Mouse (Mus musculus) limb, embryonic 13.5 days (tissue): ENCODE results near the gene Lrrc71. TPM values are rescaled to one million over a fixed set of nuclear protein-coding genes. Genes with fewer than 3 reads are reported as not detected.

Source experiments
- ATAC-seq: fragments of 200-750 bp; cut with Nextera tagmentation; 2 replicates; pipeline ENCODE4 v1.8.0; 2017; ENCODE audit warnings: low read depth, moderate number of reproducible peaks, moderate TSS enrichment; ENCODE audit not compliant: low FRiP score
- H3K27ac ChIP-seq: fragments of 300-500 bp; sonication (generic); 2 replicates; pipeline ENCODE4 v1.5.1; 2015; ENCODE audit warnings: inconsistent platforms, mild to moderate bottlenecking, moderate library complexity
- H3K27me3 ChIP-seq: fragments of 300-500 bp; sonication (generic); 2 replicates; pipeline ENCODE4 v1.6.1; 2015; ENCODE audit warnings: mild to moderate bottlenecking, inconsistent platforms
- H3K36me3 ChIP-seq: fragments of 300-500 bp; sonication (generic); 2 replicates; pipeline ENCODE4 v1.6.1; 2015; ENCODE audit warnings: inconsistent platforms, mild to moderate bottlenecking, moderate library complexity
- H3K4me1 ChIP-seq: fragments of 300-500 bp; sonication (generic); 2 replicates; pipeline ENCODE4 v1.6.1; 2015; ENCODE audit warnings: inconsistent platforms
- H3K4me2 ChIP-seq: fragments of 300-500 bp; sonication (generic); replicated peaks from 2 replicates; pipeline ENCODE4 v1.6.1; 2015; ENCODE audit warnings: inconsistent platforms, mild to moderate bottlenecking, moderate library complexity
- H3K4me3 ChIP-seq: fragments of 300-500 bp; sonication (generic); 2 replicates; pipeline ENCODE4 v1.5.1; 2015; ENCODE audit warnings: moderate library complexity, mild to moderate bottlenecking, inconsistent platforms
- H3K9ac ChIP-seq: fragments of 300-500 bp; sonication (generic); 2 replicates; pipeline ENCODE4 v1.6.1; 2015; ENCODE audit warnings: mild to moderate bottlenecking, inconsistent platforms
- H3K9me3 ChIP-seq: fragments of 300-500 bp; sonication (generic); 2 replicates; pipeline ENCODE4 v1.6.1; 2016; ENCODE audit warnings: inconsistent platforms
- WGBS: fragments of 180-500 bp; shearing (Covaris S2); methylation state at CpG from one replicate; pipeline ENCODE4 v1.1.7; 2015; 5-methylcytosine and 5-hydroxymethylcytosine counted together
- polyA plus RNA-seq: library from polyadenylated mRNA; unstranded; fragments of >200 nt; fragmentation: Nextera tagmentation; extraction: Ambion mirVana; gene quantifications from 2 replicates; pipeline ENCODE4 v1.2.1, GENCODE M21; 2015

The Lrrc71 gene
- polyA plus RNA-seq, 1 experiment from 2014 or later, result 0.61 TPM

DNA sequence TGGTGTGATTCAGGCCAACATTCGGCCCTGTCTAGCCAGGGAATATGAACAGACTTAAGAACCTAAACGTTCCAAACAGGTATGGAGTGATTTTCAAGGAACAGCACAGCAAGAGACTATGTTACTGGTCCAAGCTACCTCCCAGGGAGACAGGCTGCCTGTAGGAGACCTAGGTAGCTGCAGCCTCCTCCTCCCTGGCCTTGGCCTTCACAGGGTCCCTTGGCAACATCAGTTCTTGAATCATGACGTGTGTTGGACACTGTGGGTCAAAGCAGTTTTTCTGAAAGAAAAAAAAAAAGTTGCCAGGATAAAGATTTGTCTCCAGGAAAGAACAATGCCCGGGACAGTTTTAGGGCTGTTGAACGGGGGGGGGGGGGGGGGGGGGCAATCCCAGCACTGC is 9.5 kb downstream of the Lrrc71 start:
- WGBS, result 81% methylated on average over 5 of the region's 5 CpGs
- peaks cover 60% of the 10 kb centered on the region for H3K36me3 ChIP-seq
- H3K9me3 ChIP-seq, result no peaks in the 10 kb centered on the region
- no peak overlapping the region for H3K4me2 ChIP-seq
- H3K4me1 ChIP-seq, result no peaks in the 10 kb centered on the region
- no peak for ATAC-seq
- no peak overlapping the region for H3K9ac ChIP-seq
- H3K27ac ChIP-seq, result no peak overlapping the region
- H3K4me3 ChIP-seq, result no peak overlapping the region
- H3K27me3 ChIP-seq, result no peaks in the 10 kb centered on the region

- H3K27me3 ChIP-seq, result no peaks in the 10 kb centered on the region
- H3K27ac ChIP-seq, result no peak overlapping the region
- 73% methylated on average over 9 of the region's 9 CpGs for WGBS
- no peak overlapping the region for H3K4me2 ChIP-seq
- peaks cover 95% of the 10 kb centered on the region for H3K36me3 ChIP-seq
- no peaks in the 10 kb centered on the region for H3K4me1 ChIP-seq
- no peak overlapping the region for H3K9ac ChIP-seq
- H3K4me3 ChIP-seq, result no peak overlapping the region
- no peak for ATAC-seq
- H3K9me3 ChIP-seq, result no peaks in the 10 kb centered on the region
Observed at GRCm38 (mm10) chr3:87735335-87735734, 13.1 kb downstream of the Lrrc71 start.

DNA sequence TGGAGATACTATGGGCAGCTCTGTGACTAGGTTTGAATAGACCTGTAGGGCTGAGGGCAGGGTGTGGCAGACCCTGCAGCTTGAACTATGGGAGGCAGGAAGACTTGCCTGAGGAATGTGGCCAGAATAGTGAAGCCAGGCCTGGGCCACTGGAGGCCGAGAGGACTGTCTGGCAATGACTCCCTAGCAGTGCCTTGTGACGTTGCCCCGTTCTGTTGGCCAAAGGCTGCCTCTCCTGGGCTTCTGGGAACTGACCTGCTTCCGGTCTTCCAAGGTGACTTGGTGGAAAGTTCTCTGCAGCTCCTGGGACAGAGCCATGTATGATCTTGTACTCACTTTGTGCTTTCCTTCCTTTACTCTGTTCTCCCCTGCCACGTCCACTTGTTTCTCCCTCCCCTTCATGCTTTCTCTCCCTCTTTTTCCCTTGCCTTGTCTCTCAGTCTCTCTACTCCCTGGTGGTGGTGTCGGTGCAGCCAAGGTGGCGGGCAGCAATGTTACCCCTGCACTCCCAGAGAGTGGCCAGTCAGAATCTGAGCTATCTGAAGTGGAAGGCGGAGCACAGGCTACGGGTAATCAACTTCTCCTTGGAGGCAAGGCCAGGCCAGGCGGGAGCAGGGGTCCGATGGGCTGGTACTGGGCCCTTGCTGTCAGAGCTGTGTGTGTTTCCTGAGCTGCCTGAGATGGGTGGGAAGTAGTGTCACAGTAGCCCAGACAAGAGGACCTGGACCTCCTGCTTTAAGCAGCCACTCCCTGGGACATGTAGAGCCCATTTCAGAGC is 14.3 kb downstream of the Lrrc71 start:
- H3K27ac ChIP-seq, result no peak overlapping the region
- no peaks in the 10 kb centered on the region for H3K27me3 ChIP-seq
- no peak overlapping the region for H3K4me3 ChIP-seq
- WGBS, result 84% methylated on average over 11 of the region's 11 CpGs
- peaks cover 98% of the 10 kb centered on the region for H3K36me3 ChIP-seq
- no peaks in the 10 kb centered on the region for H3K9me3 ChIP-seq
- no peak overlapping the region for H3K9ac ChIP-seq
- no peak overlapping the region for H3K4me2 ChIP-seq
- H3K4me1 ChIP-seq, result no peaks in the 10 kb centered on the region
- no peak for ATAC-seq

DNA sequence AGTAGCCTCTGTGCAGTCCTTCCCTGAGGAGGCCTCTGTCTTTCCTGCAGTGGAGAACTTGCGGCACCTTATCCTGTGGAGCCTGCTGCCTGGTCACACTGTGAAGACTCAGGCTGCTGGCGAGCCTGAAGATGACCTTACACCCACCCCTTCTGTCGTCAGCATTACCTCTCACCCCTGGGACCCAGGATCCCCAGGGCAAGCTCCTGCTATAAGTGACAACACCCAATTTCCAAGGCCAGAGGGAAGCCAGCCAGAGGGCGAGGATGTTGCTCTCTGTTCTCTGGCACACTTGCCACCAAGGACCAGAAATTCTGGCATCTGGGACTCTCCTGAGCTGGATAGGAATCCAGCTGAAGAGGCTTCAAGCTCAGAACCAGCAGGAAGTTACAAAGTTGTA is 15.3 kb downstream of the Lrrc71 start:
- Histone ChIP-seq H3K36me3 (peaks cover 98% of the 10 kb centered on the region), H3K4me1 (no peaks in the 10 kb centered on the region), H3K9me3 (no peaks in the 10 kb centered on the region), H3K9ac (no peak overlapping the region), H3K27me3 (no peaks in the 10 kb centered on the region), H3K27ac (no peak overlapping the region), H3K4me3 (no peak overlapping the region), H3K4me2 (no peak overlapping the region)
- no peak for ATAC-seq
- 75% methylated on average over 4 of the region's 4 CpGs for WGBS

- 90% methylated on average over 6 of the region's 6 CpGs for WGBS
- no peak for ATAC-seq
- no peaks in the 10 kb centered on the region for H3K9me3 ChIP-seq
- H3K36me3 ChIP-seq, result peaks cover 96% of the 10 kb centered on the region
- H3K4me1 ChIP-seq, result no peaks in the 10 kb centered on the region
- H3K27ac ChIP-seq, result no peak overlapping the region
- H3K27me3 ChIP-seq, result no peaks in the 10 kb centered on the region
- no peak overlapping the region for H3K4me2 ChIP-seq
- no peak overlapping the region for H3K4me3 ChIP-seq
- H3K9ac ChIP-seq, result no peak overlapping the region
Observed at GRCm38 (mm10) chr3:87728696-87729095, 19.7 kb downstream of the Lrrc71 start.

GRCm38 (mm10) chr3:87726191-87726590 is 22.2 kb downstream of the Lrrc71 start:
- 95% methylated on average over 7 of the region's 7 CpGs for WGBS
- Histone ChIP-seq H3K9ac (no peak overlapping the region), H3K9me3 (no peaks in the 10 kb centered on the region), H3K4me2 (no peak overlapping the region), H3K27ac (no peak overlapping the region), H3K27me3 (no peaks in the 10 kb centered on the region), H3K4me1 (no peaks in the 10 kb centered on the region), H3K36me3 (peaks cover 95% of the 10 kb centered on the region), H3K4me3 (no peak overlapping the region)
- no peak for ATAC-seq

DNA sequence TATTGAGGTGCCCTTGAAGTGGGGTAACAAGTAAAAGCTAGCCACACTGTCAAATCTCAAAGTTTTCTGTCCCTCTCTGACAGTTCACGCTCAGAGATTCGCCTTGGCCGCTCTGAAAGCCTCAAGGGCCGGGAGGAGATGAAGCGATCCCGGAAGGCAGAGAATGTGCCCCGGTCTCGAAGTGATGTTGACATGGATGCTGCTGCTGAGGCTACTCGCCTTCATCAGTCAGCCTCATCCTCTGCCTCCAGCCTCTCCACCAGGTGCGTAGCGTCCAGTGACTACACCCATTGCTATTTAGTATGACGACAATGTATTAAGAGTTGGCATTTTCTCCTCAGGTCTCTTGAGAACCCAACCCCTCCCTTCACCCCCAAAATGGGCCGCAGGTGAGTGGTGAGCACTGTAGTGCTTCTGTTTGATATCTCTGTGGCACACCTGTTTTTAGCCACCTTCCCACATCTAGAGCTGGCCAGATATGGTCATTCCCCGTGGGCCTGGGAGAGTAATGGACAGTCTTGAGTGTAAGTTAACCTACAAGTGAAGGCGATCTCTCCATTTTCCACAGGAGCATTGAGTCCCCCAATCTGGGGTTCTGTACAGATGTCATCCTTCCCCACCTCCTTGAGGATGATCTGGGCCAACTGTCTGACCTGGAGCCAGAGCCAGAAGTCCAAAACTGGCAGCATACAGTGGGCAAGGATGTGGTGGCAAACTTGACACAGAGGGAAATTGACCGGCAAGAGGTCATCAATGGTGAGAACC is 22.8 kb downstream of the Lrrc71 start:
- no peak overlapping the region for H3K9ac ChIP-seq

GRCm38 (mm10) chr3:87724556-87724955 is 23.9 kb downstream of the Lrrc71 start:
- Histone ChIP-seq H3K27ac (no peak overlapping the region), H3K4me1 (no peaks in the 10 kb centered on the region), H3K27me3 (no peaks in the 10 kb centered on the region), H3K9me3 (no peaks in the 10 kb centered on the region), H3K4me3 (no peak overlapping the region), H3K4me2 (no peak overlapping the region), H3K36me3 (peaks cover 91% of the 10 kb centered on the region), H3K9ac (no peak overlapping the region)
- 72% methylated on average over 6 of the region's 6 CpGs for WGBS
- no peak for ATAC-seq

More for the DNA sequence above, 22.8 kb downstream of the Lrrc71 start:
- WGBS, result 96% methylated on average over 16 of the region's 16 CpGs
- no peak for ATAC-seq
- no peaks in the 10 kb centered on the region for H3K4me1 ChIP-seq
- no peaks in the 10 kb centered on the region for H3K9me3 ChIP-seq
- no peaks in the 10 kb centered on the region for H3K27me3 ChIP-seq
- peaks cover 96% of the 10 kb centered on the region for H3K36me3 ChIP-seq
- H3K27ac ChIP-seq, result no peak overlapping the region
- no peak overlapping the region for H3K4me2 ChIP-seq
- H3K4me3 ChIP-seq, result no peak overlapping the region

DNA sequence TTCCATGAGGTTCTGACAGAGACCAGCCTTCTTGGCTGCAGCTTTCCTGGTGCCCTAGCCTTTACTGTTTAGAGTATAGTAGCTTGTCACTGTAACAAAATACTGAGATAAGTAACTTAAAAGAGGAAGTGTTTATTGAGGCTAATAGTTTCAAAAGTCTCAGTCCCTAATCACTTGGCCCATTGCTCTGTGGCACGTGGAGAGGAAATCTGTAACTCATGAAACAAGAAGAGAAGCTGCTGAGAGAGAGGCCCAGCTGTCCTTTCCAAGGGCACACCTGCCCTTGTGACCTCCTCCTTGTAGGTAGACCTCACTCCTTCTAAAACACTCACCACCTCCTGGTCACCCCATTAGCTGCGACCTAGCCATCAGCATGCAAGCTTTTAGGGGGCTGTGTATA is 29.9 kb downstream of the Lrrc71 start:
- no peak for ATAC-seq
- Histone ChIP-seq H3K9me3 (no peaks in the 10 kb centered on the region), H3K9ac (no peak overlapping the region), H3K36me3 (peaks cover 89% of the 10 kb centered on the region), H3K27me3 (no peaks in the 10 kb centered on the region), H3K27ac (no peak overlapping the region), H3K4me2 (no peak overlapping the region), H3K4me3 (no peak overlapping the region), H3K4me1 (no peaks in the 10 kb centered on the region)
- WGBS, result 75% methylated on average over 2 of the region's 2 CpGs

Other genes starting within 250 kb of the Lrrc71 start
- gene Etv3, start 223.2 kb downstream of the Lrrc71 start, polyA plus RNA-seq, result 18.2 and 21.1 TPM in 2 replicates
- 16.0 and 18.8 TPM in 2 replicates for gene Arhgef11, start 131.1 kb downstream of the Lrrc71 start, polyA plus RNA-seq
- 2.6 and 2.7 TPM in 2 replicates for gene Ntrk1, start 46.5 kb upstream of the Lrrc71 start, polyA plus RNA-seq
- 0.27 and 0.51 TPM in 2 replicates for gene Insrr, start 48.3 kb upstream of the Lrrc71 start, polyA plus RNA-seq
- gene Pear1, start 75.7 kb upstream of the Lrrc71 start, polyA plus RNA-seq, result 18.2 and 20.4 TPM in 2 replicates
- gene Sh2d2a, start 98.1 kb upstream of the Lrrc71 start, polyA plus RNA-seq, result not detected in 2 replicates
- gene Prcc, start 137.0 kb upstream of the Lrrc71 start, polyA plus RNA-seq, result 17.1 and 18.7 TPM in 2 replicates
- 205 and 221 TPM in 2 replicates for gene Hdgf, start 157.7 kb upstream of the Lrrc71 start, polyA plus RNA-seq
- gene Mrpl24, start 170.9 kb upstream of the Lrrc71 start, polyA plus RNA-seq, result 66.5 and 73.9 TPM in 2 replicates
- gene Isg20l2, start 181.7 kb upstream of the Lrrc71 start, polyA plus RNA-seq, result 65.5 and 66.7 TPM in 2 replicates
- gene Rrnad1, start 182.1 kb upstream of the Lrrc71 start, polyA plus RNA-seq, result 22.3 and 23.6 TPM in 2 replicates
- gene Crabp2, start 200.0 kb upstream of the Lrrc71 start, polyA plus RNA-seq, result 518 and 520 TPM in 2 replicates
- gene Nes, start 222.5 kb upstream of the Lrrc71 start, polyA plus RNA-seq, result 30.5 and 32.8 TPM in 2 replicates